Mouse (Mus musculus): ENCODE measurements around the gene Uso1.
"Not testable (repeated sequence)": the region's sequence is repeated elsewhere in the genome, so short reads cannot be mapped to it uniquely, and the experiment has no call there.

The Uso1 gene

GRCm38 (mm10) chr5:92195716-92196115 lies 58.0 kb downstream of the Uso1 start:
- not testable (repeated sequence) for DNase-seq (ENCODE audit: low read depth)

GRCm38 (mm10) chr5:92196895-92197811 lies 59.4 kb downstream of the Uso1 start:
- DNase-seq (ENCODE audit: low read depth) = no peak

- DNase-seq (ENCODE audit: low read depth) = no peak
Measured at GRCm38 (mm10) chr5:92198266-92198665, 60.5 kb downstream of the Uso1 start.

- peak; percentile 32 for DNase-seq (ENCODE audit: low read depth)
Measured at GRCm38 (mm10) chr5:92204162-92205036, 66.7 kb downstream of the Uso1 start.

- DNase-seq (ENCODE audit: low read depth) = no peak
Measured at GRCm38 (mm10) chr5:92205184-92205583, 67.4 kb downstream of the Uso1 start.

- no peak for DNase-seq (ENCODE audit: low read depth)
Measured at GRCm38 (mm10) chr5:92205706-92206105, 68.0 kb downstream of the Uso1 start.

- DNase-seq (ENCODE audit: low read depth) = no peak
Measured at GRCm38 (mm10) chr5:92206121-92206520, 68.4 kb downstream of the Uso1 start.

GRCm38 (mm10) chr5:92210205-92210604 lies 72.5 kb downstream of the Uso1 start:
- no peak for DNase-seq (ENCODE audit: low read depth)

- no peak for DNase-seq (ENCODE audit: low read depth)
Measured at GRCm38 (mm10) chr5:92212231-92212630, 74.5 kb downstream of the Uso1 start.

GRCm38 (mm10) chr5:92215308-92215707 lies 77.6 kb downstream of the Uso1 start, which contains the start of gene U90926:
TSS of gene U90926 (minus strand) at chr5:92215408.
- no peak for DNase-seq (ENCODE audit: low read depth)

GRCm38 (mm10) chr5:92218915-92219793 lies 81.4 kb downstream of the Uso1 start:
- no peak for DNase-seq (ENCODE audit: low read depth)

- DNase-seq (ENCODE audit: low read depth) = no peak
Measured at GRCm38 (mm10) chr5:92219826-92220225, 82.1 kb downstream of the Uso1 start.

- DNase-seq (ENCODE audit: low read depth) = no peak
Measured at GRCm38 (mm10) chr5:92220287-92220902, 82.7 kb downstream of the Uso1 start.

GRCm38 (mm10) chr5:92227782-92228181 lies 90.0 kb downstream of the Uso1 start:
- DNase-seq (ENCODE audit: low read depth) = no peak

GRCm38 (mm10) chr5:92228776-92229175 lies 91.0 kb downstream of the Uso1 start:
- DNase-seq (ENCODE audit: low read depth) = no peak

GRCm38 (mm10) chr5:92229514-92229913 lies 91.8 kb downstream of the Uso1 start:
- DNase-seq (ENCODE audit: low read depth) = no peak

GRCm38 (mm10) chr5:92230306-92230705 lies 92.6 kb downstream of the Uso1 start:
- no peak for DNase-seq (ENCODE audit: low read depth)

GRCm38 (mm10) chr5:92231836-92232235 lies 94.1 kb downstream of the Uso1 start:
- no peak for DNase-seq (ENCODE audit: low read depth)

GRCm38 (mm10) chr5:92233366-92233765 lies 95.6 kb downstream of the Uso1 start:
- no peak for DNase-seq (ENCODE audit: low read depth)

- DNase-seq (ENCODE audit: low read depth) = no peak
Measured at GRCm38 (mm10) chr5:92234939-92235557, 97.3 kb downstream of the Uso1 start.

Data from c-Kit-positive CD71-positive TER-119-negative erythroid progenitor cells, embryonic 14.5 days (primary cell).